Mouse (Mus musculus) midbrain, embryonic 14.5 days (tissue): ENCODE data around the gene Tbca. TPM values are rescaled to one million over a fixed set of nuclear protein-coding genes. Genes with fewer than 3 reads are reported as not detected.

Source experiments
- ATAC-seq: fragments of 200-750 bp; cut with Nextera tagmentation; 2 replicates; pipeline ENCODE4 v1.8.0; 2017; ENCODE audit warnings: moderate number of reproducible peaks, moderate library complexity; ENCODE audit not compliant: low FRiP score, low TSS enrichment
- DNase-seq: peaks from one replicate; pipeline ENCODE4 v3.0.0-alpha.2; 2015
- H3K27ac ChIP-seq: fragments of 300-500 bp; sonication (generic); replicated peaks from 2 replicates; pipeline ENCODE4 v1.5.1; 2014; ENCODE audit warnings: mild to moderate bottlenecking, low read depth, low read length, moderate library complexity
- H3K27me3 ChIP-seq: fragments of 300-500 bp; sonication (generic); 2 replicates; pipeline ENCODE4 v1.6.1; 2014; ENCODE audit warnings: low read length, control low read depth, mixed read lengths; ENCODE audit not compliant: control insufficient read depth, insufficient read depth
- H3K36me3 ChIP-seq: fragments of 300-500 bp; sonication (generic); 2 replicates; pipeline ENCODE4 v1.6.1; 2014; ENCODE audit warnings: low read length, control low read depth; ENCODE audit not compliant: control insufficient read depth, insufficient read depth
- H3K4me1 ChIP-seq: fragments of 300-500 bp; sonication (generic); 2 replicates; pipeline ENCODE4 v1.6.1; 2014; ENCODE audit warnings: mild to moderate bottlenecking, antibody characterized with exemption, low read length, control low read depth; ENCODE audit not compliant: control insufficient read depth, insufficient read depth
- H3K4me2 ChIP-seq: fragments of 300-500 bp; sonication (generic); 2 replicates; pipeline ENCODE4 v1.6.1; 2014; ENCODE audit warnings: mild to moderate bottlenecking, low read length, moderate library complexity
- H3K4me3 ChIP-seq: fragments of 300-500 bp; sonication (generic); replicated peaks from 2 replicates; pipeline ENCODE4 v1.5.1; 2014; ENCODE audit warnings: low read depth, low read length
- H3K9ac ChIP-seq: fragments of 300-500 bp; sonication (generic); replicated peaks from 2 replicates; pipeline ENCODE4 v1.6.1; 2014; ENCODE audit warnings: mild to moderate bottlenecking, low read length, moderate library complexity
- H3K9me3 ChIP-seq: fragments of 300-500 bp; sonication (generic); 2 replicates; pipeline ENCODE4 v1.6.1; 2016; ENCODE audit warnings: low read length, control low read depth, mixed read lengths; ENCODE audit not compliant: control insufficient read depth
- WGBS: fragments of 180-500 bp; shearing (Covaris S2); extraction: QIAGEN DNeasy Blood & Tissue Kit; methylation state at CpG from one replicate; pipeline ENCODE4 v1.1.7; 2014; 5-methylcytosine and 5-hydroxymethylcytosine counted together
- polyA plus RNA-seq: library from polyadenylated mRNA; unstranded; fragments of >200 nt; fragmentation: Nextera tagmentation; extraction: Ambion mirVana; gene quantifications from 2 replicates; pipeline ENCODE4 v1.2.1, GENCODE M21; 2014

Tbca gene
- polyA plus RNA-seq, 1 experiment from 2014 or later = 240 TPM

- WGBS = 45% methylated on average over 9 of the region's 9 CpGs
- no peak overlapping the region for H3K27ac ChIP-seq
- no peak for DNase-seq
Measured at GRCm38 (mm10) chr13:94806315-94807179, 17.8 kb downstream of the Tbca start.

GRCm38 (mm10) chr13:94808596-94808995 is 19.9 kb downstream of the Tbca start:
- no peak overlapping the region for H3K4me2 ChIP-seq

More at GRCm38 (mm10) chr13:94806315-94807179, 17.8 kb downstream of the Tbca start:
- no peaks in the 10 kb centered on the region for H3K9me3 ChIP-seq
- no peak overlapping the region for H3K4me3 ChIP-seq
- H3K36me3 ChIP-seq = no peaks in the 10 kb centered on the region
- no peaks in the 10 kb centered on the region for H3K4me1 ChIP-seq
- no peaks in the 10 kb centered on the region for H3K27me3 ChIP-seq
- no peak overlapping the region for H3K9ac ChIP-seq
- no peak for ATAC-seq
- H3K4me2 ChIP-seq = no peak overlapping the region

GRCm38 (mm10) chr13:94809724-94810123 is 21.0 kb downstream of the Tbca start:
- no peak for ATAC-seq
- H3K36me3 ChIP-seq = no peaks in the 10 kb centered on the region
- 66% methylated on average over 1 of the region's 1 CpGs for WGBS
- no peaks in the 10 kb centered on the region for H3K27me3 ChIP-seq
- H3K4me3 ChIP-seq = no peak overlapping the region
- no peaks in the 10 kb centered on the region for H3K4me1 ChIP-seq
- no peaks in the 10 kb centered on the region for H3K9me3 ChIP-seq
- H3K27ac ChIP-seq = no peak overlapping the region
- DNase-seq = peak; percentile 15
- no peak overlapping the region for H3K4me2 ChIP-seq
- no peak overlapping the region for H3K9ac ChIP-seq

More at GRCm38 (mm10) chr13:94808596-94808995, 19.9 kb downstream of the Tbca start:
- no peak for ATAC-seq
- no peak for DNase-seq
- Histone ChIP-seq H3K4me3 (no peak overlapping the region), H3K9ac (no peak overlapping the region), H3K9me3 (no peaks in the 10 kb centered on the region), H3K27ac (no peak overlapping the region), H3K27me3 (no peaks in the 10 kb centered on the region), H3K4me1 (no peaks in the 10 kb centered on the region), H3K36me3 (no peaks in the 10 kb centered on the region)

- no peaks in the 10 kb centered on the region for H3K27me3 ChIP-seq
Measured at GRCm38 (mm10) chr13:94811451-94811850, 22.7 kb downstream of the Tbca start.

GRCm38 (mm10) chr13:94813770-94814169 is 25.1 kb downstream of the Tbca start:
- no peak for ATAC-seq
- Histone ChIP-seq H3K27ac (no peak overlapping the region), H3K27me3 (no peaks in the 10 kb centered on the region), H3K9me3 (no peaks in the 10 kb centered on the region), H3K36me3 (no peaks in the 10 kb centered on the region), H3K4me3 (no peak overlapping the region), H3K9ac (no peak overlapping the region), H3K4me2 (no peak overlapping the region), H3K4me1 (no peaks in the 10 kb centered on the region)
- DNase-seq = no peak
- WGBS = 90% methylated on average over 3 of the region's 3 CpGs

More at GRCm38 (mm10) chr13:94811451-94811850, 22.7 kb downstream of the Tbca start:
- no peak overlapping the region for H3K4me3 ChIP-seq
- no peak for ATAC-seq
- no peak overlapping the region for H3K27ac ChIP-seq
- no peaks in the 10 kb centered on the region for H3K9me3 ChIP-seq
- no peak overlapping the region for H3K4me2 ChIP-seq
- no peaks in the 10 kb centered on the region for H3K4me1 ChIP-seq
- DNase-seq = no peak
- no peak overlapping the region for H3K9ac ChIP-seq
- 98% methylated on average over 1 of the region's 1 CpGs for WGBS
- no peaks in the 10 kb centered on the region for H3K36me3 ChIP-seq

- H3K4me1 ChIP-seq = no peaks in the 10 kb centered on the region
- DNase-seq (no peak), ATAC-seq (no peak)
- no peak overlapping the region for H3K9ac ChIP-seq
- no peaks in the 10 kb centered on the region for H3K9me3 ChIP-seq
- H3K4me3 ChIP-seq = no peak overlapping the region
- H3K4me2 ChIP-seq = no peak overlapping the region
- WGBS = 58% methylated on average over 3 of the region's 3 CpGs
- H3K27me3 ChIP-seq = no peaks in the 10 kb centered on the region
- no peaks in the 10 kb centered on the region for H3K36me3 ChIP-seq
- no peak overlapping the region for H3K27ac ChIP-seq
Measured at GRCm38 (mm10) chr13:94820516-94820915, 31.8 kb downstream of the Tbca start.

- no peaks in the 10 kb centered on the region for H3K9me3 ChIP-seq
- DNase-seq (no peak), ATAC-seq (no peak)
- H3K27ac ChIP-seq = no peak overlapping the region
- H3K27me3 ChIP-seq = no peaks in the 10 kb centered on the region
- H3K4me2 ChIP-seq = no peak overlapping the region
- no peak overlapping the region for H3K4me3 ChIP-seq
- H3K4me1 ChIP-seq = no peaks in the 10 kb centered on the region
- 93% methylated on average over 2 of the region's 2 CpGs for WGBS
- no peak overlapping the region for H3K9ac ChIP-seq
- no peaks in the 10 kb centered on the region for H3K36me3 ChIP-seq
Measured at GRCm38 (mm10) chr13:94820956-94821355, 32.2 kb downstream of the Tbca start.

- H3K27me3 ChIP-seq = no peaks in the 10 kb centered on the region
- no peak overlapping the region for H3K9ac ChIP-seq
- no peak overlapping the region for H3K4me3 ChIP-seq
- H3K4me1 ChIP-seq = no peaks in the 10 kb centered on the region
- H3K9me3 ChIP-seq = no peaks in the 10 kb centered on the region
- no peaks in the 10 kb centered on the region for H3K36me3 ChIP-seq
- no peak for ATAC-seq
- 94% methylated on average over 5 of the region's 5 CpGs for WGBS
- H3K4me2 ChIP-seq = no peak overlapping the region
- no peak for DNase-seq
- no peak overlapping the region for H3K27ac ChIP-seq
Measured at GRCm38 (mm10) chr13:94826389-94826788, 37.7 kb downstream of the Tbca start.

- ATAC-seq (no peak), DNase-seq (no peak)
- Histone ChIP-seq H3K4me3 (no peak overlapping the region), H3K9ac (no peak overlapping the region), H3K27ac (no peak overlapping the region), H3K36me3 (no peaks in the 10 kb centered on the region), H3K9me3 (no peaks in the 10 kb centered on the region), H3K27me3 (no peaks in the 10 kb centered on the region), H3K4me1 (no peaks in the 10 kb centered on the region), H3K4me2 (no peak overlapping the region)
- WGBS = 92% methylated on average over 2 of the region's 2 CpGs
Measured at GRCm38 (mm10) chr13:94826986-94827385, 38.3 kb downstream of the Tbca start.
